Mouse (Mus musculus): ENCODE measurements at regions not wholly inside any gene's neighbourhood (a gene's known extent, or its start where the extent isn't known, plus 50 kb on each side); places are given as distances from the start of the nearest gene placed in this dataset.

DNA sequence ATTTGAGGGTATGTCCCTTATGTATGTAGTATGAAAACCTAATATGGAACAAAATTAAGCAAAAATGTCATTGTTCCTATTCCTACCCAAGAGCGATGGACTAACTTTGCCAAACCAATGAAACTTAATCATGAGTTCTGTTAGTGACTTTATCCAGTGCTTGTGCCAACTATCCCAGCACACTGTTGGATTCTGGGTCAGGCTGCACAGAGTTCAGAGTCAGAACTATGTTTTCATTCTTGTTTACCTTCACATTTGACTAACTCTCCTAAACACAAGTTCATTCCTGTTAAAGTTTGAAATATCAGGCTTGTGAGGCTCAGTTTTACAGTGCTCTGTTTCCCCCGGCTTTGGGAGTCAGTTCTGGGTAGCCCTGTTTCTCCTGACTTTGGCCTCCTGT lies 100.2 kb downstream of the Sp3 start:
- DNase-seq (ENCODE audit: low read depth, low spot score) = no peak

DNA sequence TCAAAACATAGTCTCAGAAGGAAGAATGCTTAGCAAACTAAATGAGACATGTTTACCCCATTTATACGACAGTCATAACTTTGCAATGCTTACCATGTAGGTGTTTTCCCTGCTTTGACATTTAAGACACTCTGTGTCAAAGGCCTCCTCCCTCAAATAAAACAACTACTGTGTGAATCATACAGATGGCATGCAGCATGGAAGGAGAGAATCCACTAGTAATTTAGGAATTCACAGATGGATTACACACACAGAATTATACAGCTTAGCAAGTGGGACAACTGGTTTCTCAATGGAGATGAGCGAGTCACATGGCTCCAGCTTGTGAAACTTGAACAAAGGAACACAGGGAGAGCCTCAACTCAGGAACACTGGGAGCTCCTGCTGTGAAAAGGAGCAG lies 98.7 kb downstream of the Sp3 start:
- peak; percentile 94 for DNase-seq (ENCODE audit: low read depth, low spot score)

DNA sequence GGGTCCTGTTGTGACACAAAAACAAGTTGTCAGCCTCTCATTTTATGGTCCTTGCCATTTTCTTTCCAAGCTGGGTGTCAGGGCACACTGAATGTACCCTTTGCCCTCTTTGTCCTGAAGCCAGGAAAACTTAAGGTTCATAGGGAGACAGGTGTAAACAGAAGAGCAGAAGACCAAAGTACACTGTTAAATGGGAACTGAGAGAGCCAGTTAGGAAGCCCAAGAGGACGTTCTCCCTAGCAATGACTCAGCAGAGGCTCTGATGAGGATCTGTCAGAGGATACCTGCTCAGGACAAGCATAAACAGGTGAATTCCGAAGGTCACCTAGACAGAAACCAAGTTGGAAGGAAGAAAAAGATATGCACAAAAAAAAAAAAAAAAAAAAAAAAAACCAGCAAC lies 94.0 kb downstream of the Sp3 start:
- no peak for DNase-seq (ENCODE audit: low read depth, low spot score)
